Mouse (Mus musculus) heart, postnatal 0 days (tissue): ENCODE data around the gene Gm13279.
"Not testable (repeated sequence)": the region's sequence is repeated elsewhere in the genome, so short reads cannot be mapped to it uniquely, and the experiment has no call there.

Experiments
- CTCF ChIP-seq: IDR thresholded peaks from 2 replicates; pipeline ENCODE4 v1.5.1; 2016; ENCODE audit warnings: antibody characterized with exemption, control low read depth, low read depth
- EP300 ChIP-seq: IDR thresholded peaks from 2 replicates; pipeline ENCODE4 v1.6.1; 2016; ENCODE audit warnings: antibody characterized with exemption, low read depth

- not testable (repeated sequence) for TF ChIP-seq CTCF, EP300
Measured at GRCm38 (mm10) chr4:88779550-88779949, 17.6 kb upstream of the Gm13279 start, which contains the start of gene Gm13272.
